Mouse (Mus musculus) activated CD4-positive, CD25-positive, alpha-beta regulatory T cell, adult 4 months (primary cell): ENCODE measurements around the gene BC048562. TPM values are rescaled to one million over a fixed set of nuclear protein-coding genes. Genes with fewer than 3 reads are reported as not detected.

Experiments
- polyA plus RNA-seq, 2 experiments: library from polyadenylated mRNA; unstranded; fragments of 100-300 nt; shearing (Covaris generic); gene quantifications; one replicate each; pipeline ENCODE4 v1.2.1; 2017

Gene BC048562
- polyA plus RNA-seq, 2 experiments from 2014 or later, result not detected

Other genes starting within 250 kb of the BC048562 start
- gene Bsn, start 246.1 kb upstream of the BC048562 start, polyA plus RNA-seq, result under 1 TPM; 0.33 to 0.73 TPM
- gene Dag1, start 172.5 kb upstream of the BC048562 start, polyA plus RNA-seq, result 1 to 10 TPM; 2.1 to 3.3 TPM
- 1 to 10 TPM; 2.8 to 3.0 TPM for gene Nicn1, start 146.1 kb upstream of the BC048562 start, polyA plus RNA-seq
- under 1 TPM; 0.29 to 0.58 TPM for gene Amt, start 139.6 kb upstream of the BC048562 start, polyA plus RNA-seq
- gene Rhoa, start 130.4 kb upstream of the BC048562 start, polyA plus RNA-seq, result 100 to 1,000 TPM; 294 to 378 TPM
- gene Tcta, start 130.3 kb upstream of the BC048562 start, polyA plus RNA-seq, result 10 to 100 TPM in 1 of 2 experiments, 1 to 10 TPM in 1; 9.7 to 13.5 TPM
- gene Gpx1, start 97.6 kb upstream of the BC048562 start, polyA plus RNA-seq, result 100 to 1,000 TPM; 573 to 811 TPM
- 100 to 1,000 TPM in 1 of 2 experiments, 10 to 100 TPM in 1; 98.8 to 127 TPM for gene Usp4, start 88.6 kb upstream of the BC048562 start, polyA plus RNA-seq
- under 1 TPM; 0.57 to 0.61 TPM for gene 1700102P08Rik, start 43.7 kb upstream of the BC048562 start, polyA plus RNA-seq
- gene Ccdc36, start 8.0 kb upstream of the BC048562 start, polyA plus RNA-seq, result not detected
- gene Ccdc71, start 24.0 kb downstream of the BC048562 start, polyA plus RNA-seq, result 10 to 100 TPM; 22.5 to 31.5 TPM
- gene Klhdc8b, start 25.1 kb downstream of the BC048562 start, polyA plus RNA-seq, result 1 to 10 TPM; 1.6 to 2.1 TPM
- under 1 TPM; 0.15 to 0.25 TPM for gene Lamb2, start 43.3 kb downstream of the BC048562 start, polyA plus RNA-seq
- gene Usp19, start 54.1 kb downstream of the BC048562 start, polyA plus RNA-seq, result 10 to 100 TPM; 14.6 to 18.3 TPM
- 100 to 1,000 TPM; 131 to 141 TPM for gene Qars, start 71.2 kb downstream of the BC048562 start, polyA plus RNA-seq
- 10 to 100 TPM; 71.0 to 77.8 TPM for gene Qrich1, start 80.3 kb downstream of the BC048562 start, polyA plus RNA-seq
- gene Impdh2, start 123.8 kb downstream of the BC048562 start, polyA plus RNA-seq, result 100 to 1,000 TPM; 126 to 172 TPM
- gene Ndufaf3, start 131.0 kb downstream of the BC048562 start, polyA plus RNA-seq, result 10 to 100 TPM; 58.2 to 74.6 TPM
- 10 to 100 TPM; 46.1 to 77.0 TPM for gene Dalrd3, start 133.4 kb downstream of the BC048562 start, polyA plus RNA-seq
- 10 to 100 TPM; 18.8 to 42.4 TPM for gene Wdr6, start 142.3 kb downstream of the BC048562 start, polyA plus RNA-seq
- gene P4htm, start 161.2 kb downstream of the BC048562 start, polyA plus RNA-seq, result 1 to 10 TPM; 5.1 to 9.0 TPM
- gene Arih2, start 212.9 kb downstream of the BC048562 start, polyA plus RNA-seq, result 10 to 100 TPM; 44.6 to 46.2 TPM
- gene Slc25a20, start 225.6 kb downstream of the BC048562 start, polyA plus RNA-seq, result 10 to 100 TPM; 36.2 to 41.8 TPM